Mouse (Mus musculus) urinary bladder, postnatal 36 days (tissue): ENCODE data around the gene Gga1.

ENCODE experiments used
- DNase-seq, 2 experiments: peaks; one replicate each; pipeline ENCODE4 v3.0.0; 2022; ENCODE audit warnings: low spot score in 2 of 2, mixed read lengths in 1 of 2

Gga1 gene

GRCm38 (mm10) chr15:78876991-78877809 lies at the start of gene Gga1:
TSS of gene Gga1 (plus strand) at chr15:78877190.
- DNase-seq, result peak; percentile 93

- DNase-seq, result no peak
These were observed 48.7 kb upstream of the Gga1 start for GRCm38 (mm10) chr15:78828315-78828714.

- no peak for DNase-seq
These were observed 47.4 kb upstream of the Gga1 start for GRCm38 (mm10) chr15:78829636-78830035.

GRCm38 (mm10) chr15:78830742-78831719 lies 46.0 kb upstream of the Gga1 start:
- DNase-seq, result no peak

GRCm38 (mm10) chr15:78831720-78832657 lies 45.0 kb upstream of the Gga1 start:
- no peak for DNase-seq

- peak in 1 of 2 experiments; percentile 69 for DNase-seq
These were observed 44.3 kb upstream of the Gga1 start for GRCm38 (mm10) chr15:78832701-78833123.

GRCm38 (mm10) chr15:78833582-78833981 lies 43.4 kb upstream of the Gga1 start:
- DNase-seq, result no peak

GRCm38 (mm10) chr15:78834233-78835005 lies 42.6 kb upstream of the Gga1 start:
- no peak for DNase-seq

- no peak for DNase-seq
These were observed 41.5 kb upstream of the Gga1 start for GRCm38 (mm10) chr15:78835200-78836085.

- DNase-seq, result no peak
These were observed 40.8 kb upstream of the Gga1 start for GRCm38 (mm10) chr15:78836086-78836621.

- DNase-seq, result no peak
These were observed 37.2 kb upstream of the Gga1 start for GRCm38 (mm10) chr15:78839744-78840143.

- DNase-seq, result peak in 1 of 2 experiments; percentile 72
These were observed 36.7 kb upstream of the Gga1 start for GRCm38 (mm10) chr15:78840241-78840640.

GRCm38 (mm10) chr15:78840751-78841150 lies 36.2 kb upstream of the Gga1 start:
- DNase-seq, result no peak

- no peak for DNase-seq
These were observed 35.7 kb upstream of the Gga1 start for GRCm38 (mm10) chr15:78841161-78841790.

- peak in 1 of 2 experiments; percentile 72 for DNase-seq
These were observed 34.4 kb upstream of the Gga1 start, which contains the start of gene Cdc42ep1 for GRCm38 (mm10) chr15:78842371-78843163. TSS of gene Cdc42ep1 (plus strand) at chr15:78842624.

- DNase-seq, result no peak
These were observed 33.2 kb upstream of the Gga1 start for GRCm38 (mm10) chr15:78843581-78844469.

- DNase-seq, result peak in 1 of 2 experiments; percentile 65
These were observed 32.2 kb upstream of the Gga1 start for GRCm38 (mm10) chr15:78844791-78845190.
